Mouse (Mus musculus) spleen, adult 12 weeks (tissue): ENCODE results near the gene Tmtc2.

ENCODE experiments used
- DNase-seq: peaks from one replicate; pipeline ENCODE4 v3.0.0; 2022; ENCODE audit warnings: low spot score

Tmtc2 gene

DNA sequence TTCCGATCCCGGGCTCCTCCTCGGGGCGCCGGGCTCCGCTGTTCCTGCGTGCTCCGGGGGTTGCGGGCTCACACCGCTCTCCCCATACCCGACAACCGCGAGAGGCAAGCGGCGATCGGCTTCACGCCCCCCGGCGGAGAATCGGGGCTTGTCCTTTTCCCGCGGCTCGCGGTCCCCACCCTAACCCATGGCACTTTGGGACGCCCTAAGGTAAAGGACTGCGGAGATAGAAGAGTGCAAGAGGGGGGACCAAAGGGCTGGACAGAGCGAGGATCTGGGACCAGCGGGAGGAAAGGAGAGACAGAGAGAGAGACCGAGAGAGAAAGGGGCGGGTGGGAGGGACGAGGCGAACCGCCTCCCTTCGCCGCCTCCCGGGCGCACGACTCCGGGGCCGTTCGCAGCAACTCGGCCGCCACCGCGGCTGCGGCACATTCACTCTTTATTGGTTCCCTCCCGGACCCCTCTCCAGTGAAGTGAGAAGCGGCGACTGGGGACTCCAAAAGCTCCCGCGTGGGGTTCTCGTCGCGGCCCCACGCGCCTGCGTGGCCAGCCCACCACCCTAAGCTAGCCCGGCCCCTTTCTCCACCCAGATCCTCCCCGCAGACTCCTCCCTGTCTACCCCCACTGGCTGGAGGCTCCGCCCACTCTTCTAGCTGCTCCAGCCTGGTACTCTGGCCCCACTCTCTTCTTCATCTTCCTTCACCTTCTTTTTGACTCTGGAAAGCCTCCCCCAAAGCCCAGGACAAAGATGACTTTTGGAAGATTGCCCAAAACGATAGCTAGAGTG lies at the start of gene Tmtc2:
TSS of gene Tmtc2 (minus strand) at position 544 of the 787 bp plus-strand sequence.
- peak; percentile 34 for DNase-seq

DNA sequence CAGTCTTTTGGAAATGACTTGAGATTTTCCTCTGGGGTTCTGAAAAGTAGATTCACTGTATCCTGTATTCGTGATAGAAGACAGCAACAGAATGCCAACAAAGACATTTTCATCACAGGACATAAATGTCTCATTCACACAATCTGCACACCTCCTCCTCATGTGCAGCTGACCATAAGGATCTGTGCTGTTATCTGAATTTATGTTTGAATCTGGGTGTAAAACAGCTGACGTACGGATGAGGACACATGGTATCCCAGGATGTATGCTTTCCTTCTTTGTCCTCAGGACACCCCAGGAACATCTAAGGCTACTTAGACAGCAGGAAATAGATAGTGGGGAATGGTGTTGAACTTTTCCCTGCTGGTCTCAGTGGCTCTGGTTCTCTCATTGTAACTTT lies 37.9 kb upstream of the Tmtc2 start:
- no peak for DNase-seq

GRCm38 (mm10) chr10:105598826-105599225 lies 24.6 kb upstream of the Tmtc2 start:
- no peak for DNase-seq

- DNase-seq, result no peak
These were observed 23.0 kb upstream of the Tmtc2 start for GRCm38 (mm10) chr10:105597226-105597625.

DNA sequence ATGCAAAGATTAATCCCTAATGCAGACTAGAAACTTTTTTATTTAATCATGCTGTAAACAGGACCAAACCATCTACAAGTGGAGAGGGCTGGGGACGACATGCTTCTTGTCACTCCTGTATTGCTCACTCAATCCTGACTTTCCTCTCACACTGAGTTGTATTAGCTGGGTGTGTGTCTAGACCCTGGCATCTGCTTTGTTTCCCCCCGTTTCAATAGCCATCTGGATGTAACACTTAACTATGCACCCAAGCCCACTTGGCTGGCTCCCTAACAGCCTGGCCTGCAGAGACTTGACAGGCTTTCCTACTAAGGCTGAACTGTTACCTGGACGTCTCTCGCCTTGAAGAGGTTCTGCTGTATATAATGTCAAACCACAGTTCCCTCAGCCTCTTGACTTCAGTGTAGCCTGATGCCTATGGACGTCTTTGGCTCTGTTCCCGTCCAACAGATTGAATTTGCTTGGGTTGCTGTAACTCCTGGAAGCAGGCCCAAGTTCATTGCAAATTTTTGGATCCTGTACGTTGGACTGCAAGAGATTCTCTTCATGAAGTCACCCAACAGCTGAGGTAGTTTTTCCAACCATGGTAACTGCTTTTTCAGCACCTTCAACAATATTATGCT lies 21.3 kb upstream of the Tmtc2 start:
- no peak for DNase-seq

- no peak for DNase-seq
These were observed 13.9 kb upstream of the Tmtc2 start for GRCm38 (mm10) chr10:105588141-105588540.

DNA sequence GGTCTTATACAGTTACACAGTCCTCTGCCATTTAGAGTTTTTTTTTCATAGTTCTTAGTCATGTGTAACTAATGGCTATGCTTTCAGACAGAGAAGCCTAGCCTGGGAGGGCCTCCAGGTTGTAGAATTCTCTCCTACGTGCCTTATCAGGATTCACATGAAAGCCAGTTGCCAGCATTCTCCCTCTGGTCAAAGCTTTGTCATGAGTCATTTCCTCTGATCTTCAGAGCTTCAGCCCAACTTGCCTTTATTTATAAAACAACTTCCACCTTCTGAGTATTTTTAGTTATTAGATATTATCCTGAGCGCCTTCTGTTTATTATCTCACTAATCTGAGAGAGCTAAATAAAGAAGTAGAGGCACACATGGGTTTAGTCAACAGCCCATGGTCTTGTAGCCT lies 5.1 kb upstream of the Tmtc2 start:
- DNase-seq, result no peak

DNA sequence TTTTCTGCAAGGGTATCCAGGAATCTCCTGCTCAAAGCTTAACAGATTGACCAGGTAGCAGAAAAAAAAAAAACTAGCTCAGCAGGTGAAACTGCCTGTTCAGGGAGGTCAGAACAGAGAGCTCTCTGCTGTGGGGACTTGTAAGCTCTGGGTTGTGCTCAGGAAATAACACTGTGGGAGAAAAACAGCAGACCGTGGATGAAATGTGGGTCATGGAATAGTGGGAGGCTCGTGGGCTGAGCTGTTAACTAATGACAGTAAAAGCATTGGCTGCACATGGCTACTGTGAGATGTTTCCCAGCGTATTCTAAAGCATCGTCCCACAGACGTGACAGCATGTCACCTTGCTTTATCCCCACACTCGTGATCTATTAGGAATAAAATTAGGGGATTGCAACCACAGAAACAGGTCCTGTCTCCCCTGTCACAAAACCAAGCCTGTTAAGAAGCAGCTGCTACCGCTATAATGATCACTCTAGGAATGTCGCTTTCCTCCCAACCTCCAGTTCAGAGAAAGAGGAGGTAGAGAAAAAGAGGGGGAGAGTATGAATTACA lies 4.1 kb upstream of the Tmtc2 start:
- no peak for DNase-seq

DNA sequence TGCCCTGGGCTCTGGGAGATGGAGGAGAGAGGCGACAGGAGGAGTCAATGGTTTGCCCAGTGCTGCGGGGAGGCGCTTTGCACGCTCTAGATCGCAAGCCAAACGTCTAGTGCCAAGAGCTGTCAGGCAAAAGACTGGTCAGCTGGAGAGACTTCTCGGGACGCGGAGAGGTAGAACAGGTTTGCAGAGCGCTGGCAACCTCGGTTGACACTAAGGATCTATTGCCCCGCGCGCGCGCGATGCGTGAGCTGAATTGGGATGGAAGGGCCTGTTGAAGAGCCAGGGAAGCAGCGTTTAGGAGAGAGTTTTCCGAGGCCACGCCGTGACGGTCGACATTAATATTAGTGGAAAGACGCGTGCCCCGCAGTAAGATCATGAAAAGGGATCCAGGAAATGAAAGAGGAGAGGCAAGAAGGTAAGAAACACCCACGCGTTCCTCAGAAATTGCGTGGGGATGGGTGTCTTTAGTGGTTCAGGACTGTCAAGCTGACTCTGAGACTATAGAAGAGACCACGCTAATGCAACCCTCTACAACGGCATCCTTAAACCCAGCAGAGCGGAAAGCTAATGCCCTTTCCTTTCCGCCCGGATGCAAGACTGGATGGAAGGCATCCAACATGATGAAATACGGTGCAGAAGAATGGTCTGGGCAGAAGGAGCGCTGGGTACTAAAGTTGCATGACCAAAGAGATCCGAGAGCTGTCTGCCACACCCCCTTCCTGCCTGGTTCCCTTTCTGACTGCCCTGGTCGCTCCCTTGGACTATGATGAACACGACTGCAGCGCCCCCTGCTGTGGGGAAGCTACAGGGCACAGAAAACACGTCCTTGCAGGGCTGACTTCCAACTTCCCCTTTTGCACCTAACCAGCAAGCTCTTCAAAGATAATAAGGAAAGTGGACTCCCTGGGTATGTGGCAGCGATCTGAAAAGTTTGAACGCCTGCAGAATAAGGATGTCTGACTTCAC lies 727 bp upstream of the Tmtc2 start:
- DNase-seq, result peak; percentile 60

- no peak for DNase-seq
These were observed 844 bp downstream of the Tmtc2 start for GRCm38 (mm10) chr10:105573306-105573907.

DNA sequence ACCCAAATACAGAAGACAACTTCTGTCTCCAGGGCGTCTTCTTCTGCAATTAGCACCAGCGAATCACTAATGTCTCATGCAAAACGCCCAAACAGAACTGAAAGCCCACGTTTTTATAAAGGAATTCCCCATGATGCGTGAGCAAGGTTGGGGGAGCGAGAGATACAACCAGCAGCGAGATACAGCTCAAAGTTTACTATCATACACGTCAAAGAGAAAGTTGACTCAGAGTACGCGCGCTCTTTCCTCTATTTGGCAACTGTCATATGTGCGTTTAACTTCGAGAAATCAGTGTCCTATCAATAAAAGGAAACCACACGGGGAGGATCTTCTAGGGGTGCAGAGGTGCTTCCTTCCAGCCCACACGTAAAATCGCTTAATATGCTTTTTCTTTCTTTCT lies 1.4 kb downstream of the Tmtc2 start:
- no peak for DNase-seq

DNA sequence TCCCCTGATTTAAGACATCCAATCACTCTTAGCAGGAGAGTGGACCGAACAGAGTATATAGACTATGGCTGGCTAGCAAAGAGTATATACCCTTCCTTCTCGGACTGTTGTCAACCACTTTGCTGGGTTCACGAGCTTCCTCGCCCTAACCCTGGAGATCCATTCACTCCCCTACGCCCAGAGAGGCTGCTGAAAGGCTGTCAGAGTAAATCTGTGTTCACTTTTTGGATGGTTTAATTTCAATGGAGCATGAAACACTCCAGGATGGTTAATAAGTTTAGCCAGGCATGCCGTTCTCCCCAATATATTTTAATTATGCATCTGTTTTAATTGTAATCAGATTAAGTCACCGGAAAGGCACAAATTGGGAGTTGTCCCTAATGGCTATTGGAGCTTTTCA lies 1.9 kb downstream of the Tmtc2 start:
- DNase-seq, result no peak

DNA sequence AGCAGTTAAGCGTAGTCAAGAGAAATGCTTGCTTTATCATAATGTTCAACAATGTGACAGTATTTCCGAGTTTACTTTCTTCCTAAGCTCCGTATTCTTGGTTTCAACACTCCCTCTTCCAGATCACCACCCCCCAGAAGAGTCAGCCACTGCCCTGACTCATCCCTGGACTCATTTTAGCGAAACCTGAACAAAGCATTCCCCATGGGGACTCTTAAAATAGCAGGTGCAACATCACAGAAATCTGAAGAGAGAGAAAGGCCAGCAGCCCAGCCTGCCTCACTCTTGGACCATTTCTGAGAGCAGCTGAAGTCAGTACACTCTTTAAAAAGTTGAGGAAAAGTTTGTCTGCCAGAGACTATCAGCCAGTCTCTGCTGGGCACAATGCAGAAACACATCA lies 2.4 kb downstream of the Tmtc2 start:
- DNase-seq, result no peak

GRCm38 (mm10) chr10:105571019-105571418 lies 3.2 kb downstream of the Tmtc2 start:
- DNase-seq, result no peak

GRCm38 (mm10) chr10:105569573-105569972 lies 4.7 kb downstream of the Tmtc2 start:
- DNase-seq, result no peak

DNA sequence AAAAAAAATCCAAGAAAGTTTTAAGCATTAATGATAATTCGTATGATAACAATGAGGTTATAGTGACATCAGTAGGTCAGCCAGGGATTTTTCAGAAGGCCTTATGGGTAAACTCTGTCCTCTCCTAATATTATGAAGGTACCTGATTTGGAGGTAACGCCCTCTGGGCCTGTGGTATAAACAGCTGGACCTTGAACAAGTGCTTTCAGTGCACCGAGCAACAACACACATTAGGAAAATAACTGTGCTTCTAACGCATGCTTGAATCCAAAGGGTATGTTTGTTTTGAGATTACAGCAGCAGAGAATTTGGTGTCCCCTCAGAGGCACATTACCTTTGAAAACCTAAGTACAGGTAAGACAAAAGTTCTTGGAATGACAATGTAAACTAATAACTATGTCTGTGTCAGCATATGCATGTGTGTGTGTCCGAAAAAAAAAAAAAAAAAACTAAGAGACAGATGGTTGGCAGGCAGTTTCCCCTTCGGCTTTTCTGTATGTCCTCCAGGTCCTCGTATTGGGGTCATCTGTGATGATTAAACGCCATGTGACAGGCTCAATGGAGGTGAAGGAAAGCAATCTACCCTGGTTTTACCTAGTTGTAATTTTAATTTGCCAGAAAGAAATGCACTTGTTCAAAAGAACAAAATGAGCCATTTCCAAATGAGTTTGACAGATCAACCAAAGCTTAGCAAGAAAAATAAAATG lies 6.3 kb downstream of the Tmtc2 start:
- DNase-seq, result no peak

DNA sequence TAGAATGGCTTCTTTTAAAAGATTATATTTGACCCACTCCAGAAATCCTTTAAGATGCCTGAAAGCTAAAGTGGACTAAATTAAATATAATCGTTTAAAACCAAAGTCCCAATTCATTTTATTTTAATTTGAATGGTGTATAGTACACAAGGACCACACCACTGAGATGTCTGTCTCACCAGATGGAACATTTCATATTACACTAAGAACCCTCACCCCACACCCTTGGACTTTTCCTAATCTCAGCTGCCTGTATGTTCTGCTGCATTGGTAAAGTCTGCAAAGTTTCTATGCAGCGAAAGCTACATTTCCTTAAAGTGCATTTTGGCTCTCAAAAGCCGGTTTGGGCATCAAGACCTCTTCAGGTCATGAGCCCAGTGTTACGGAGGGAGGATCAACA lies 12.7 kb downstream of the Tmtc2 start:
- no peak for DNase-seq

- no peak for DNase-seq
These were observed 16.7 kb downstream of the Tmtc2 start for GRCm38 (mm10) chr10:105557581-105557980.

DNA sequence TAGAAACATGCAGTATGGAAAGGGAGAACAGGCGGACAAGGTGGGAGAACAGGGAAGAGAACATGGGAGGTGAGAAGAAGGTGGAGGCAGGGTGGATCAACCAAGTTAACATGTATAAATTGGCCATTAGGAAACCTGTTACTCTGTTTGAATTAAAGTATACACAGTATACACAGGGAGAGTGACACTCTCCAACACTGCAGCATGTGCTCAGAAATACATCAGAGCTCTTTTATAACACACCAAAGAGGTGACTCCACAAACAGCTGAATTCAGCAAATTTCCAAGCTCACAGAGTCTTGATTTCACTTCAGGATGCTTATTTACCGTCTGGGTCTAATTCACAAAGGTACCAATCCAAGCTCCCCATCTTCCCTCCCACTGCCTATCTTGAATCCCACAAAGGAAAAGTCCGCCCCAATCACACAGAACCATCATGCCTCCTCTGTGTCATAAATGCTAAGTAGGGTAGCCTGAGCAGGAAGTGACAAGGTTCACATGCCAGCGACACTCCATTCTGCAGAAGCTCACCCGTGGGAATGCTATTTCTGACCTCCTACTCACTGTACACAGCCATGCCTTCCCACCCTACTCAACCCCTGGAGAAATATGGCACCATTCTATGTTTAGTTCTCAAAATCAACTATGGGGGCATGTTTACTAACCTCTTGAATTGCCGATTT lies 17.2 kb downstream of the Tmtc2 start:
- DNase-seq, result no peak

DNA sequence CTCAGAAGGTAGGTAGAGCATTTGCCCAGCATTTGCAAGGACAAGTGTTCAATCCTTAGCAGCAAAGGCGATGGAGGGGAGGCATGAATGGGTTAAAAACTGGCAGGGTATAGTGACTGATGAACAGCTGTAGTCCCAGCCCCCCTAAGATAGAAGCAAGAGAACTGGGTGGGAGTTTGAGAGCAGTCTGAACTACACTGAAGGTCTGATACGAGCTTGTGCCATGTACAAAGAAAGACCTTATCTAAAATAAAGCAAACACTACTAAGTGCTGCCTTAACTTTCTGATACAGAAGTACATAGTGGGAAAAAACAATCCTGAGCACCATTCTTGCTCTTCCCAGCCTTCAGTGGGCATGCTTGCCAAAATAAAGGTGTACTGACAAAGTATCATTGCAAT lies 20.1 kb downstream of the Tmtc2 start:
- DNase-seq, result no peak

DNA sequence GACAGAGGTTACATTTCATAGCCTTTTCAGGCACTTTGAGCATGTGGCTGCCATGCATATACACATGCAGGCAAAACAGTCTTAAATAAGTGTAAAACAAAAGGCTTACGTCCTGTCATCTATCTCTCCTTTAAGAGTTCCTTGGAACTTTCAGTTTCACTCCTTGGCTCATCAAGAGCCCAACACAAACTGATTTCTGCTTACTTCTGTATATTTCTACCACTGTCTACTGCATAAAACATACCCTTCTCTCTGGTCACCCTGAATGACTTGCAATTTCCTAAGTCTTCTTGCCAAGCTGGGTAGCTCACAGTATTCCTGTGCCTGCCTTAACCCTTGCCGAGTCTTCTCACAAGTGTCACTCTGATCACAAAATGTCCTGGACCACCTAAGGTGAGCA lies 26.2 kb downstream of the Tmtc2 start:
- no peak for DNase-seq
